Mouse (Mus musculus) ES-Bruce4 (cell line): ENCODE results near the gene Tnfsf13. TPM values are rescaled to one million over a fixed set of nuclear protein-coding genes. Genes with fewer than 3 reads are reported as not detected.
A peak's percentile ranks its signal among the peaks of the same experiment; 100 is the strongest.

ENCODE experiments used
- H3K27ac ChIP-seq: 2 replicates; pipeline ENCODE4 v1.5.1; 2012; ENCODE audit warnings: low read length, inconsistent platforms; ENCODE audit not compliant: insufficient read depth
- H3K27me3 ChIP-seq: 2 replicates; pipeline ENCODE4 v1.6.1; 2012; ENCODE audit warnings: mild to moderate bottlenecking, low read length, inconsistent platforms; ENCODE audit not compliant: control insufficient read depth, poor library complexity, insufficient read depth, severe bottlenecking
- H3K36me3 ChIP-seq: 2 replicates; pipeline ENCODE4 v1.6.1; 2012; ENCODE audit warnings: inconsistent platforms, mild to moderate bottlenecking, low read length, moderate library complexity; ENCODE audit not compliant: control insufficient read depth, poor library complexity, insufficient read depth, severe bottlenecking
- H3K4me1 ChIP-seq: one replicate; pipeline ENCODE4 v1.8.1; 2011; ENCODE audit warnings: low read length; ENCODE audit not compliant: control insufficient read depth, insufficient read depth
- H3K4me3 ChIP-seq: 2 replicates; pipeline ENCODE4 v1.5.1; 2011; ENCODE audit warnings: low read depth, mild to moderate bottlenecking, low read length
- H3K9ac ChIP-seq: 2 replicates; pipeline ENCODE4 v1.6.1; 2012; ENCODE audit warnings: low read depth, mild to moderate bottlenecking, inconsistent platforms; ENCODE audit not compliant: poor library complexity, severe bottlenecking
- H3K9me3 ChIP-seq: replicated peaks from 2 replicates; pipeline ENCODE4 v1.6.1; 2012; ENCODE audit warnings: mild to moderate bottlenecking, low read length, inconsistent platforms; ENCODE audit not compliant: control insufficient read depth, poor library complexity, insufficient read depth, severe bottlenecking
- CTCF ChIP-seq: IDR thresholded peaks from one replicate; pipeline ENCODE4 v1.8.1; 2011; ENCODE audit warnings: low read depth, low read length
- EP300 ChIP-seq: IDR thresholded peaks from 2 replicates; pipeline ENCODE4 v1.6.1; 2011; ENCODE audit warnings: low read depth, low read length; ENCODE audit not compliant: insufficient read depth
- POLR2A ChIP-seq: IDR thresholded peaks from one replicate; pipeline ENCODE4 v1.8.1; 2011; ENCODE audit warnings: low read length; ENCODE audit not compliant: insufficient read depth
- polyA plus RNA-seq: library from polyadenylated mRNA; stranded (reverse); fragments of >200 nt; gene quantifications from 2 replicates; pipeline ENCODE4 v1.2.4, GENCODE M21; 2011; ENCODE audit warnings: low read depth; ENCODE audit not compliant: missing spikeins, insufficient read depth, insufficient read length

Gene Tnfsf13
- polyA plus RNA-seq, 1 experiment, result 1.3 TPM

- Histone ChIP-seq H3K4me3 (peak overlapping the region; percentile 68), H3K36me3 (peaks cover 11% of the 10 kb centered on the region), H3K4me1 (no peaks in the 10 kb centered on the region), H3K9me3 (no peaks in the 10 kb centered on the region), H3K27me3 (no peaks in the 10 kb centered on the region), H3K9ac (peak overlapping the region; percentile 85), H3K27ac (peak overlapping the region; percentile 65)
- TF ChIP-seq POLR2A (no peak), EP300 (no peak), CTCF (no peak)
These were observed 1.3 kb downstream of the Tnfsf13 start for GRCm38 (mm10) chr11:69684128-69684745.

GRCm38 (mm10) chr11:69683576-69683975 lies 2.0 kb downstream of the Tnfsf13 start:
- H3K9me3 ChIP-seq, result no peaks in the 10 kb centered on the region
- no peak for TF ChIP-seq CTCF
- no peak for TF ChIP-seq POLR2A
- no peak for TF ChIP-seq EP300
- H3K36me3 ChIP-seq, result peaks cover 18% of the 10 kb centered on the region
- H3K9ac ChIP-seq, result peak overlapping the region; percentile 85
- peak overlapping the region; percentile 68 for H3K4me3 ChIP-seq
- no peaks in the 10 kb centered on the region for H3K27me3 ChIP-seq
- peak overlapping the region; percentile 65 for H3K27ac ChIP-seq
- H3K4me1 ChIP-seq, result no peaks in the 10 kb centered on the region

- Histone ChIP-seq H3K4me3 (peak overlapping the region; percentile 71), H3K36me3 (peaks cover 24% of the 10 kb centered on the region), H3K9ac (peak overlapping the region; percentile 85), H3K27me3 (no peaks in the 10 kb centered on the region), H3K27ac (peak overlapping the region; percentile 65; the same call in 1 of the 2 replicates), H3K9me3 (no peaks in the 10 kb centered on the region), H3K4me1 (no peaks in the 10 kb centered on the region)
- no peak for TF ChIP-seq EP300
- TF ChIP-seq POLR2A, result no peak
- TF ChIP-seq CTCF, result peak; percentile 86
These were observed 2.6 kb downstream of the Tnfsf13 start for GRCm38 (mm10) chr11:69682840-69683533.

- Histone ChIP-seq H3K36me3 (peaks cover 30% of the 10 kb centered on the region), H3K4me3 (peak overlapping the region; percentile 71), H3K9ac (peak overlapping the region; percentile 85), H3K27me3 (no peaks in the 10 kb centered on the region), H3K9me3 (no peaks in the 10 kb centered on the region), H3K27ac (peak overlapping the region; percentile 32), H3K4me1 (no peaks in the 10 kb centered on the region)
- no peak for TF ChIP-seq CTCF
- TF ChIP-seq EP300, result no peak
- no peak for TF ChIP-seq POLR2A
These were observed 3.3 kb downstream of the Tnfsf13 start for GRCm38 (mm10) chr11:69682209-69682839.

GRCm38 (mm10) chr11:69681314-69682208 lies 4.0 kb downstream of the Tnfsf13 start, which contains the start of gene Senp3:
Senp3 (minus strand) TSS chr11:69682084.
- no peaks in the 10 kb centered on the region for H3K4me1 ChIP-seq
- H3K27ac ChIP-seq, result peak within 1 kb of the TSS; percentile 58
- peaks cover 38% of the 10 kb centered on the region for H3K36me3 ChIP-seq
- H3K4me3 ChIP-seq, result peak within 1 kb of the TSS; percentile 71
- TF ChIP-seq CTCF (no peak), EP300 (peak; percentile 65; the same call in 1 of the 2 replicates), POLR2A (peak; percentile 86)
- no peaks in the 10 kb centered on the region for H3K9me3 ChIP-seq
- peak within 1 kb of the TSS; percentile 85 for H3K9ac ChIP-seq
- H3K27me3 ChIP-seq, result no peaks in the 10 kb centered on the region
